Mouse (Mus musculus) testis, adult 2 months (tissue): ENCODE results near the gene Chd6.

Experiments used
- CTCF ChIP-seq: fragments of 200-500 bp; IDR thresholded peaks from 2 replicates; pipeline ENCODE4 v1.5.1; 2012; ENCODE audit warnings: low read depth, mild to moderate bottlenecking, inconsistent platforms, low read length, moderate library complexity; ENCODE audit not compliant: control insufficient read depth, insufficient read depth, insufficient replicate concordance
- POLR2A ChIP-seq: fragments of 200-500 bp; IDR thresholded peaks from 2 replicates; pipeline ENCODE4 v1.6.1; 2012; ENCODE audit warnings: low read depth, mild to moderate bottlenecking, inconsistent platforms, low read length, moderate library complexity; ENCODE audit not compliant: control insufficient read depth

DNA sequence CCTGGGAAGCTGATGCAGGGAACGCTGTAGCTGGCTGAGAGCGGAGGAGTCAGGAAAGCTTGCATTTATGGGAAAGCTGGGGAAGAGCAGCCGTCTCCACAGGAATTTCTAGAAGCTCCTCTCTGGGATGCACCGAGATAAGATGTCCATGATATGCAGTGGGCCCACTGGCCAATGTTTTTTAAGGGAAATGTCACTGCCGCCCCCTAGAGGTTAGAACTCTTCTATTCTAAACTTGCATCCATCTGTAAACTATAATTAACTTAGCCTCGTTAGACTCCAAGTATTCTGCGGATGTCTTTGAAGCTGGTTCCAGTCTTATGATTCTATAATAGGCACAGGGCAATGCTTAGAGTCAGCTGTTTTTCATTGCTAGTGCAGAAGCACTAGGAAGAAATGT lies 153.5 kb downstream of the Chd6 start:
- TF ChIP-seq CTCF (no peak), POLR2A (no peak)
